Mouse (Mus musculus): Measurements from ENCODE around the gene Hmg20a. TPM values are rescaled to one million over a fixed set of nuclear protein-coding genes. Genes with fewer than 3 reads are reported as not detected.
A peak's percentile ranks its signal among the peaks of the same experiment; 100 is the strongest.

Hmg20a gene
- polyA plus RNA-seq, 1 experiment from 2014 or later: 72.6 TPM

GRCm38 (mm10) chr9:56500893-56501590, 82.6 kb downstream of the Hmg20a start:
- H3K4me3 ChIP-seq (replicated peaks): no peak overlapping the region
- WGBS: 77% methylated on average over 8 of the region's 8 CpGs
- H3K9me3 ChIP-seq (replicated peaks): no peaks in the 10 kb centered on the region
- no peak overlapping the region for H3K27ac ChIP-seq (replicated peaks)
- H3K27me3 ChIP-seq (replicated peaks): no peaks in the 10 kb centered on the region
- no peak overlapping the region for H3K9ac ChIP-seq (replicated peaks)
- peaks cover 51% of the 10 kb centered on the region for H3K4me1 ChIP-seq
- no peak overlapping the region for H3K4me2 ChIP-seq
- ATAC-seq (ENCODE audit: low FRiP score): no peak
- H3K36me3 ChIP-seq: peaks cover 2% of the 10 kb centered on the region

- Histone ChIP-seq H3K4me1 (peaks cover 58% of the 10 kb centered on the region), H3K4me3 (replicated peaks) (no peak overlapping the region), H3K27ac (replicated peaks) (peak overlapping the region; percentile 71), H3K27me3 (replicated peaks) (no peaks in the 10 kb centered on the region), H3K4me2 (peak overlapping the region; percentile 34), H3K9ac (replicated peaks) (no peak overlapping the region), H3K36me3 (no peaks in the 10 kb centered on the region; the same call in 1 of the 2 replicates), H3K9me3 (replicated peaks) (no peaks in the 10 kb centered on the region)
- 46% methylated on average over 10 of the region's 10 CpGs for WGBS
- ATAC-seq (ENCODE audit: low FRiP score): no peak
Measured at GRCm38 (mm10) chr9:56501721-56502542, 83.5 kb downstream of the Hmg20a start.

GRCm38 (mm10) chr9:56502543-56502971, 84.1 kb downstream of the Hmg20a start:
- ATAC-seq (ENCODE audit: low FRiP score): no peak
- no peak overlapping the region for H3K9ac ChIP-seq (replicated peaks)
- peak overlapping the region; percentile 71 for H3K27ac ChIP-seq (replicated peaks)
- H3K27me3 ChIP-seq (replicated peaks): no peaks in the 10 kb centered on the region
- no peak overlapping the region for H3K4me3 ChIP-seq (replicated peaks)
- H3K4me1 ChIP-seq: peaks cover 64% of the 10 kb centered on the region
- no peaks in the 10 kb centered on the region for H3K9me3 ChIP-seq (replicated peaks)
- H3K4me2 ChIP-seq: peak overlapping the region; percentile 34
- H3K36me3 ChIP-seq: no peaks in the 10 kb centered on the region
- 45% methylated on average over 8 of the region's 8 CpGs for WGBS

GRCm38 (mm10) chr9:56503621-56504500, 85.5 kb downstream of the Hmg20a start:
- H3K9ac ChIP-seq (replicated peaks): no peak overlapping the region
- H3K4me1 ChIP-seq: peaks cover 69% of the 10 kb centered on the region
- no peak overlapping the region for H3K27ac ChIP-seq (replicated peaks)
- H3K4me2 ChIP-seq: no peak overlapping the region
- H3K4me3 ChIP-seq (replicated peaks): no peak overlapping the region
- no peak for ATAC-seq (ENCODE audit: low FRiP score)
- H3K27me3 ChIP-seq (replicated peaks): no peaks in the 10 kb centered on the region
- H3K36me3 ChIP-seq: no peaks in the 10 kb centered on the region
- H3K9me3 ChIP-seq (replicated peaks): no peaks in the 10 kb centered on the region
- 76% methylated on average over 7 of the region's 7 CpGs for WGBS

GRCm38 (mm10) chr9:56504511-56504910, 86.1 kb downstream of the Hmg20a start:
- H3K4me1 ChIP-seq: peaks cover 69% of the 10 kb centered on the region
- H3K9me3 ChIP-seq (replicated peaks): no peaks in the 10 kb centered on the region
- no peak overlapping the region for H3K27ac ChIP-seq (replicated peaks)
- no peaks in the 10 kb centered on the region for H3K36me3 ChIP-seq
- H3K4me2 ChIP-seq: no peak overlapping the region
- H3K27me3 ChIP-seq (replicated peaks): no peaks in the 10 kb centered on the region
- H3K9ac ChIP-seq (replicated peaks): no peak overlapping the region
- ATAC-seq (ENCODE audit: low FRiP score): no peak
- WGBS: 63% methylated on average over 5 of the region's 5 CpGs
- no peak overlapping the region for H3K4me3 ChIP-seq (replicated peaks)

GRCm38 (mm10) chr9:56505083-56505792, 86.8 kb downstream of the Hmg20a start:
- Histone ChIP-seq H3K4me2 (peak overlapping the region; percentile 55), H3K36me3 (no peaks in the 10 kb centered on the region), H3K4me1 (peaks cover 69% of the 10 kb centered on the region), H3K4me3 (replicated peaks) (no peak overlapping the region), H3K9ac (replicated peaks) (no peak overlapping the region), H3K27me3 (replicated peaks) (no peaks in the 10 kb centered on the region), H3K9me3 (replicated peaks) (no peaks in the 10 kb centered on the region), H3K27ac (replicated peaks) (peak overlapping the region; percentile 95)
- WGBS: 64% methylated on average over 9 of the region's 9 CpGs
- no peak for ATAC-seq (ENCODE audit: low FRiP score)

- Histone ChIP-seq H3K4me2 (peak overlapping the region; percentile 55), H3K9ac (replicated peaks) (peak overlapping the region; percentile 45), H3K4me1 (peaks cover 67% of the 10 kb centered on the region), H3K27ac (replicated peaks) (peak overlapping the region; percentile 95), H3K36me3 (no peaks in the 10 kb centered on the region), H3K4me3 (replicated peaks) (peak overlapping the region; percentile 26), H3K27me3 (replicated peaks) (no peaks in the 10 kb centered on the region), H3K9me3 (replicated peaks) (no peaks in the 10 kb centered on the region)
- ATAC-seq (ENCODE audit: low FRiP score): peak; percentile 92
- under 1% methylated on average over 31 of the region's 31 CpGs for WGBS
Measured at GRCm38 (mm10) chr9:56505793-56506755, 87.7 kb downstream of the Hmg20a start.

GRCm38 (mm10) chr9:56506931-56507681, 88.7 kb downstream of the Hmg20a start:
- H3K9ac ChIP-seq (replicated peaks): peak overlapping the region; percentile 45
- peak overlapping the region; percentile 55 for H3K4me2 ChIP-seq
- H3K9me3 ChIP-seq (replicated peaks): no peaks in the 10 kb centered on the region
- no peaks in the 10 kb centered on the region for H3K27me3 ChIP-seq (replicated peaks)
- peak overlapping the region; percentile 95 for H3K27ac ChIP-seq (replicated peaks)
- H3K4me1 ChIP-seq: peaks cover 57% of the 10 kb centered on the region
- WGBS: 4% methylated on average over 25 of the region's 25 CpGs
- peak; percentile 21; the same call in 1 of the 2 replicates for ATAC-seq (ENCODE audit: low FRiP score)
- no peaks in the 10 kb centered on the region for H3K36me3 ChIP-seq
- H3K4me3 ChIP-seq (replicated peaks): peak overlapping the region; percentile 26

GRCm38 (mm10) chr9:56507682-56508061, 89.3 kb downstream of the Hmg20a start:
- Histone ChIP-seq H3K27me3 (replicated peaks) (no peaks in the 10 kb centered on the region), H3K9me3 (replicated peaks) (no peaks in the 10 kb centered on the region), H3K27ac (replicated peaks) (peak overlapping the region; percentile 95), H3K36me3 (no peaks in the 10 kb centered on the region), H3K4me2 (peak overlapping the region; percentile 55), H3K4me3 (replicated peaks) (peak overlapping the region; percentile 26), H3K4me1 (peaks cover 51% of the 10 kb centered on the region), H3K9ac (replicated peaks) (peak overlapping the region; percentile 45)
- 43% methylated on average over 4 of the region's 4 CpGs for WGBS
- ATAC-seq (ENCODE audit: low FRiP score): no peak

Data from neural tube, embryonic 15.5 days (tissue).